Mouse (Mus musculus): ENCODE measurements at regions not wholly inside any gene's neighbourhood (a gene's known extent, or its start where the extent isn't known, plus 50 kb on each side); places are given as distances from the start of the nearest gene placed in this dataset.

- no peak for DNase-seq
Observed at GRCm38 (mm10) chr1:169439621-169440020, 91.6 kb downstream of the Nuf2 start.

DNA sequence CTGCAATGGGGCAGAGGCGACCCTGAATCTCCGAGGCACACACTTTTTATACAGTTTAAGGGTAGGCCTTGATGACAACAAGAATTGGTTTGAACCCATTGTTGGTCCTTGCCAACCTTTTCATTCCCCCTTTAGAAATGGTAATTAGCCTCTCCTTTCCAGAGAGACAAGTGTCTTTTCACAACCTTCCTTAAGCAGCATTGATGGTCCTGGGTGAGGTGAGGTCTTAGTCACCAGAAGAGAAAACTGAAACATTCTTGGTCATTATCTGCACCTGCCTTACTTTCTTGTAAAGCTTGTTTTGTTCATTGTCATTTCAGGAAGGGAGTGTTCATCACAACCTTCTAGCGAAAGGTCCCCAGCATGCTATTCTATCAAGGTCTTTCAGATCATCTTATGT lies 93.3 kb downstream of the Nuf2 start:
- no peak for DNase-seq

GRCm38 (mm10) chr1:169422408-169422807 lies 108.9 kb downstream of the Nuf2 start:
- DNase-seq = peak; percentile 24

- DNase-seq = no peak
Observed at GRCm38 (mm10) chr1:169421671-169422070, 109.6 kb downstream of the Nuf2 start.

DNA sequence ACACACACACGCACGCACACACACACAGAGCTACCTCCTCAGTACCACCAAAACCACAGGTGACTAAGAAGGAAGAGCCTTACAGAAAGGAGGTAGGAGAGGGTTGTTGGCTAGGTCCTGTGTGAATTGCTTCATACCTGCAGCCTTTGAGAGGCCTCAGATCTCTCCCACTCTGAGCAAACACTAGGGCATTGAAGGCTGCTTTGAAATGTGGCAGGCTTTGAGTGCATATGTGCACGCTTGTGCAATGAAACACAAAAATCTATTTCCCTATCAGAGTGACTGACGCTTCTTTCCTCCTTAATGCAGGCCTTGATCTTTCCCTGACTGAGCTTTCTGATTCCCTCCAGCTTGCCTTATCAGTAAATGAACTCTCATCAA lies 112.6 kb downstream of the Nuf2 start:
- no peak for DNase-seq

GRCm38 (mm10) chr1:169417979-169418664 lies 113.1 kb downstream of the Nuf2 start:
- no peak for DNase-seq

DNA sequence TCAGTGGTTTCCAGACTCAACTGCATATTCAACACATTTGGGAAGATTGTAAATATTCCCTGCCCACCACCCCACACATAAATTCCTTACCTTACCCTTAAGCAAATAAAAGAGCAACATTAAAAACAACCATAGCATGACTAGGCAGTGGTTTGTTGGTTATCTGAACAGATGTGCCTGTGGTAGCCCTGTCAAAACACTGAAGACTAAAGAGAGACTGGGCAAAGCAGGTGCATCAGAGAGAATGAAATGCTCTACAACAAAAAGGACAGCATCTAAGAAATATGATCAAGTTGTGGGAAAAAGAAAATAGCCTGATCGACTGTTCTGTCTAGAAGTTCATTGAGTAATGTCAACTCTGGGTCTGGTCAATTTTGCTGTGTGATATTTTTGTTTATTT lies 114.6 kb downstream of the Nuf2 start:
- no peak for DNase-seq

GRCm38 (mm10) chr1:169408120-169408519 lies 123.1 kb downstream of the Nuf2 start:
- DNase-seq = no peak

DNA sequence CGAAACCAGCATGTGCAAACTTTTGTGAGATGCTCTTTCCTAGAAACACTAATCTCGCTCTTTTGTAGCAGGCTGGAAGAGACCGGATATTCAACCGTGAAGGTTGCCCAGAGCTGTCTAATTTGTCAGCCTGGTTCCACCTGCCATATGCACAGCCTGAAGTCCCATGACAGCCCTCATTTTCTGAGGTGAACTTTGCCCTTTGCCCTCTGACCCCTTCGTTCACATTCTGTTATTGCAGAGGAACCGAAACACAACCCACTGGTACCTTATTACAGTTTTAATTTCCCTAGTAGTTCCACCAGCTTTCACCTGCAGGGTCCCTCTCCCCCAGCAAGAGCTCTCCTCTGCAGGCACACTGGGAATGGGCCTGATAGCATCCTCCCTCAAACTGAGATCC lies 130.4 kb downstream of the Nuf2 start:
- DNase-seq = no peak

DNA sequence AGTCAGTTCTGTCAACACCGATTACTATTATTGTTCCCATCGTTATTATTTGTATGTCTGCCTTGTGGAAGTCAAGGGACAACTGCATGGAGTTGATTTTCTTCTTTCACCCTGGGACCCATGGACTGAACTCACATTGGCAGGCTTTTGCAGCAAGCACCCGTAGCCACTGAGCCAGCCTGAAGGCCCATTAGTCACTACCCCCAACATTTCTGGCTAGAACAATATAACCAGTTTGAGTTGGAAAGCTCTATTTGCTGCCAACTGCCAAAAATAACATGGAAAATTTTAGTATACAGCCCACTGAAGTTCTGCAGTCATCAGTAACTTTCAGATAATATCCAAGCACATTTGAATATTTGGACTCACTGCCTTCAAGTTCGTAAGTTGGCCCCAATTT lies 133.9 kb downstream of the Nuf2 start:
- DNase-seq = no peak

DNA sequence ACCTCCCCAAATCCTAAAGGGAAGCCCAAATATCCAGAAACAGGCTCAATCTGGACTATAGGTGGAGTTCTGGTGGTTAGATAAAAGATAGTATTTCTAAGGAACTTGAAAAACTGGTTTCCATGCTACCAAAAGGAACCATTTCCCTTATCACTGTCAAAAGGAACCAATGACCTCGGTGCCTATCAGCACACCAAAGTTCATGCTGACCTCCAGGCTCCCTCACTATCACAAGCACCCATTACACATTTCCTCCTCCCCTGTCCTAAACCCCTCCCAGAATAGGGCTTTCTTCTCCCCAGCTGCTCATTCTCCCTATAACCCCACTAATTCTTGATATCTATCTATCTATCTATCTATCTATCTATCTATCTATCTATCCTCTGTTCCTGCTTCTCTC lies 144.2 kb downstream of the Nuf2 start:
- no peak for DNase-seq

- DNase-seq = no peak
Observed at GRCm38 (mm10) chr1:169385740-169386424, 145.4 kb downstream of the Nuf2 start.

GRCm38 (mm10) chr1:169374686-169375085 lies 156.6 kb downstream of the Nuf2 start:
- no peak for DNase-seq

DNA sequence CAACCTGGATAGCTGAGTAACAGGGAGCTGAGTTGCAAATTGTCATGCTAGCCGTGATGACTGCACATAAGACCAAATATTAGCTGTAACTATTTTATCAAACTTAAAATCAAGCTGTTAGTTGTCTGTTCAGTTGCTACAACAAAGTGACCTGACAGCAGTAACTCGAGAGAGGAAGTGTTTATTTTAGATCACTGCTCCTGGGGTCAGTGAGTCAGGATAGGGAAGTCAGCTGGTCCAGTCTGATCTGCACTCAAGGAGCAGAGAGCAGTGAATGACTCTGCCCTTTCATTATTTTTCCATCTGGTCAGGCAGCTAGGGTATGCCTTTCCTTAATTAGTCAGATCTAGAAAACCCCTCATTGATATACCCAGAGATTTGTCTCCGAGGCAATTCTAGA lies 162.5 kb downstream of the Nuf2 start:
- DNase-seq = no peak

DNA sequence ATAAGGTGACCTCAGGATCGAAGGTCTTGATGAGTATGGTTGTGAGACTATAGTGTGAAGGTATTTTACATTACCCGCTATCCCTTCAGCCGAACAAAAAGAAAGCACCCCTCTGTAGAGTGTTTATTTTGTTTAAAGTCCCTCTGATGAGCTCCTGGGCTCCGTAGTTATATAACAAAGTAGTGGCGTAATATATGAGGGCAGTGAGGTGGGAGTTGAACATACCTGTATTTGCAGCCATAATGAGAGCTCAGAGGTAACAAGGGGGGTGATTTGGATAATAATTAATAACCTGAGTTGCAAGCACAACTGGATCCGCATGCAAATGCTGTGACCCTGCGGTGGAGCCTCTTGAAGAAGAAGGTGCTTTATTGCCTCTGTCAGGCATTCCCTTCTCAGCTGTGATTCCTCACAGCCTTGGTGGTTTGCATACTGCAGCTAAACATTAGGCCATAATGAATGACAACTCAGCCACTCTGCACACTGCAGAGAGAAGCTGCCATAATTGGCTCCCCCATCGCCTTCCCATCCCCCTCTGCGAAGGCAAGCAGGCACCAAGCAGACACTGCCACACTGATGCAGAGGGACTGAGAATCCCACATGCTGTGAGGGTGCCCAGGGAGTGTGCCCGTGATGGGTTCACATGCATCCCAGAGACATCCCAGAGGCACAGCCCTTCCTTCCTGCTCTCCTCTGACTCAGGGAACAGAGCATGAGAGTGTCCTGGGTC lies 163.3 kb downstream of the Nuf2 start:
- no peak for DNase-seq

- DNase-seq = no peak
Observed at GRCm38 (mm10) chr1:169367316-169367715, 163.9 kb downstream of the Nuf2 start.

DNA sequence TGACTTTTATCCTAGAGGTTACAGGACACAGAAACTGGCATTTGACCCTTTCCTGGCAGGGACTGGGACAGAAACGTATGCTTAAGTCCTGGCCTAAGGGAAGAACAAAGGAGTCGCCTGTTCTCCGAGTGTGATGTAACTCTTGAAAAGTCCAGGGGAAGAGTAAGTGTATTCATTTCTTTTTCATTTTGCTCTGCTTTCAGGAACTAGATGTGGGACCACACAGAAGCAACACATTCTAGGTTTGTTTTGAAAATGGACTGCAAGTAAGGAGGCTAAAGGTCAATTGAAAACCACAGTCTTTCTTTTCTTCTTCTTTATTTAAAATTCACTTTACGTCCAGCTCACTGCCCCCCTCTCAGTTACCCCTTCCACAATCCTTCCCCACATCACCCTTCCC lies 168.7 kb downstream of the Nuf2 start:
- no peak for DNase-seq

- DNase-seq = no peak
Observed at GRCm38 (mm10) chr1:169357652-169358241, 173.5 kb downstream of the Nuf2 start.

DNA sequence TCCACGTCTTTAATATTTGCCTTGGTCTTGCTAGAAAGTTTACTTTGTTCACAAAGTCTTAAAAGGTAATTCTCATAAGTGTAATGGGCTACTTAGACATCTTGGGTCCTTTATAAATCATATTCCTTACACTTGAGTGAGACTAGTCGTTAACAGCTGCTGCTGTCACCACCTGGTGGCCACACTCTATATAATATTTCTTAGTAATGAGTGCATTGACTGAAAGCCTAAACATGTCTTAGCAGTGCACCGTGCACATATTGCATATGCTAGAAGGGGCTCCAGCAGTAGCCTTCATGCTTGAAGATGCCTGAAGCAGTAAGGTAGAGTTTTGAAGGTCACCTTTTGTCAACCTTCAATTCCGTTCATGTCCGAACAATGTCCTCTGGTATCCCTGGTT lies 177.2 kb downstream of the Nuf2 start:
- DNase-seq = no peak

DNA sequence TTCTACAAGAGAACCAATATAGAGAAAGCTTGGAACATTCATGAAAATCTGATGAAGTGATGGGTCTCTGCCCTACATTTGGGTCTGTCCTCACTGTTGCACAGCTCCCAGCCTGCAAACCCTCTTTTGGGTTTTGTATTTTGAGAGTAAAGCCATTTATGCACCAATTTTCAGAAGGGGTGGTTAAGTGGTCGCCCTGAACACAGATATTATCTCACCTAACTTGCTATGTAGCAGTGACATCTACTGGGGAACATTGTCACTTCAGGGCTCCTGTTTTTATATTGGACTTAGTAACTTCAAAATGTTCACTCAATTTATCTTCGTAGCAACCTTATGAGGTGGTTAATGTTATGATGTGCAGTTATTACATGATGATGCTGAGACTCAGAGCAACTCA lies 183.6 kb downstream of the Nuf2 start:
- DNase-seq = peak; percentile 5

- DNase-seq = no peak
Observed at GRCm38 (mm10) chr1:169346876-169347275, 184.4 kb downstream of the Nuf2 start.

DNA sequence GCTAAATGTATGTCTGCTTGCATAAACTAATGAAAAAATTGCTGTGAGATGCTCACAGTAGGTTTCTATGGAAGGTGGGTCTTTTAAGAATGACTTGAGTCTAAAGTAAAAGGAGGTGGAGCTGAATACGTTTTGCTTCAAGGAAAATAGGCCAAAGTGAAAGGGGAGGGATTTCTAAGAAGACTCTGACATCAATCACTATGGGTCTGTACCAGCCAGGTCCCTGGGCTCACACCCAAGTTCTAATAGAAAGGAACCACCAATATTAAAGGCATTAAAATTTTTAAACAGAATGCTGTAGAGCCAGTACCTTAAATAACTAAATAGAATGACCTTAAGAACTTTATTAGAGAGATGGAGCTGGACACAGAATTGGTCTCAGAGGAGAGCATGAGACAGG lies 190.1 kb downstream of the Nuf2 start:
- no peak for DNase-seq

GRCm38 (mm10) chr1:169338461-169338860 lies 192.8 kb downstream of the Nuf2 start:
- DNase-seq = no peak

GRCm38 (mm10) chr1:169332165-169332564 lies 199.1 kb downstream of the Nuf2 start:
- no peak for DNase-seq
